Mouse (Mus musculus) frontal cortex, adult 2 months (tissue): ENCODE results near the gene Mfsd7a. TPM values are rescaled to one million over a fixed set of nuclear protein-coding genes. Genes with fewer than 3 reads are reported as not detected.

Experiments
- DNase-seq, 2 experiments: peaks; one replicate each; pipeline ENCODE4 v3.0.0; 2022; ENCODE audit warnings: low spot score in 1 of 2; ENCODE audit errors: extremely low spot score in 1 of 2
- polyA plus RNA-seq: library from polyadenylated mRNA; depleted of rRNA; stranded (reverse); fragments of >200 nt; gene quantifications from 2 replicates; pipeline ENCODE4 v1.2.3, GENCODE M21; 2012; rRNA removed

Gene Mfsd7a
- polyA plus RNA-seq, 1 experiment = 0.98 TPM

DNA sequence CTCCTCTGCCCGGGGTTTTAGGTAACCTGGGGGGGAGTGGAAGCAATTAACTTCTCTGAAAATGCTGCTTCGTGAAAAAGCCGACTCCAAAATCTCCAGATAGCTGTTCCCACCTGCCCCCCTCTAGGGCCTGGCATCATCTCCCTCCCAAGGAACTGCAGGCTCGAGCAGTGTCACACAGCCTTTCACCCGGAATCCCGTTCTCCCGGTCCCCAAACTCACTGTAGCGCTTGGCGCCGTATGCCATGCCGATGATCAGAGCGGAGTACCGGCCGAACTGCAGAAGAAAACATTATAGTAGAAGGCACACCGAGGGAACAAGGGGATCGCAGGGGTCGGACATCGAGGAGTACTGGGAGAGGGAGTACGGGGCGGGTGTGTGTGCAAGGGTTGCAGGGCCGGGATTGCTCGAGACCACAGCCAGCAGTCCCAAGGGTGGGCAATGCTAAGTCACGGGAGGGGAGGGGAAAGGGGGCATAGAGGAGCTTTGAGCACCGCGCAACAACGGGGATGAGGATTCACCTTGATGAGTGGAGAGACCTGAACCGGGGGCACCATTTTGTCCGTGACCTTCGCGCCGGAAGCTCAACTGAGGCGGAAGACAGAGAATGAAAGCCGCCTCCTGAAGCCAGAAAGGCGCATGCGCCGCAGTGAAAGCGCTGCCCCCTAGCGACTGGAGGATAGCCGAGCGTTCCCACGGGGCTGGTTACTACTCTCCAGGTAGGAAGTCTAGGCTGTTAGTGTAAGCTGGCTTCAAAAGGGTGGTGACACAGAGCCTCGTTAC is 14.7 kb downstream of the Mfsd7a start, which contains the start of gene Atp5k:
Gene Atp5k, minus strand, starts transcription at position 645 of the 784 bp plus-strand sequence.
- peak; percentile 88 to 98 for DNase-seq

DNA sequence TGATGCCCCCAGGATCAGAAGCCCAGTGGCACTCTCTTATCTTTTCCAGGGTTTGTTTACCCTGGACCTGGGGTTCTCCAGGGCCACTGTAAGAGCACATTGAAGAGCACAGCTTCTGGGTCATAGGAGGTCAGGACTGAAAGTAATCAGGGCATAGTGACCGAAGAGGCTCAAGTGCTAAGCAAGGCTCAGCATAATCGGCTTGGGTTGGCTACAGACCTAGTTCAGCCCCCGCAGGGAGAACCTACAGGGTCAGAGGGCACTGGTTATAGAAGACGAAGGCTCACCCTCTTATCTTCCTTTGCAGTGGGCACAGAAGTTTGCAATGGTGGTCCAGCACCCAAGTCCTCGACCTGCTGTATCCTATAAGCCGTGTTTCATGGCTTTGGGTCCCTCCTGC is 17.5 kb downstream of the Mfsd7a start:
- DNase-seq = no peak

DNA sequence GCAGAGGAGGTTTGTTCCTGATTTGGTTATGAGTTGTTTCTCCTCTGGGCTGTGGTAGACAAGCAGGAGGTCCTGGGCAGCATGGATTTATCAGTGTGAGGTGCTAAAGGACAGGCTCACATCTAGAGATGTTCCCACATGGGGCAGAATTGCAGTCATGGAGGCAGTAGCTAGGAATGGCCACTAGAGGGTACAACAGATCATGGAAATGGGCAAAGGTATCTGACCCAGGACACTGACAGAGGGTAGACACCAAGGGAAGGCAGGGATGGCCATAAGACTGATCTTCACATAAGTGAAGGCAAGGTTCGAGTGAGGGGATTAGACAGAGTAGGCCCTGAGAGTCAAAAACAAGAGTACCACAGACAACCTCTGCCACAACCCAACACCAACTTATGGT is 21.5 kb downstream of the Mfsd7a start:
- DNase-seq = peak in 1 of 2 experiments; percentile 75

DNA sequence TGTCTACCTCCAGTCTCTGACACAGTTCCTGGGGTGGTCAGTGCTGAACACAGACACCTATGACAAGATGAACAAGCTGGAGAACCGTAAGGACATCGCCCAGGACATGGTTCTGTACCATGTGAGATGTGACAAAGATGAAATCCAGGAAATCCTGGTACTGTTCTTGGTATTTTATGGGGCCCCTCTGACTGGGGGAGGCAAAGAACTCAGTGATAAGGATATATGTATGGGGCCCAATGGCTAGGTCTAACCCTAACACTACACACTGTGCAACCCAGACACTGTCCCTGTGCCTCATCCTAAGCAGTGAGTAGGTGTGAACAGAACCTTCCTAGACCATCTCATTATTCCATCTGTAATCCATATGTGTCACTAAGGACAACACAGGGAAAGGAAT is 25.3 kb downstream of the Mfsd7a start:
- no peak for DNase-seq

DNA sequence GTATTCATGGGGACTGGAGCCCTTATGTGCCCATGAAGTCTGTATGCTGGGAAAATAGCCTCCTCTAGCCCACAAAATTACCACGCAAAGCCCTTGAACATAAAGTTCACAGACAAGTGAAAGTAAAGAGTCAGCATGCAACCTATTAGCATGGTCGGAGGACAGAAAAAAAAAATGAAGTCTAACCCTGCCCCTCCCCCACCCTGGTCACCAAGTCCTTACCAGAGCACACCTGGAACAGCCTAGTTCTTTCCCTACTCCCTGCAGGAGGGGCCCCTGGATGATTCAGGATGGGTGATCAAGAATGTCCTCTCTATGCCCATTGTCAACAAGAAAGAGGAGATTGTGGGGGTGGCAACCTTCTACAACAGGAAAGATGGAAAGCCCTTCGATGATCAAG is 25.9 kb downstream of the Mfsd7a start:
- no peak for DNase-seq

DNA sequence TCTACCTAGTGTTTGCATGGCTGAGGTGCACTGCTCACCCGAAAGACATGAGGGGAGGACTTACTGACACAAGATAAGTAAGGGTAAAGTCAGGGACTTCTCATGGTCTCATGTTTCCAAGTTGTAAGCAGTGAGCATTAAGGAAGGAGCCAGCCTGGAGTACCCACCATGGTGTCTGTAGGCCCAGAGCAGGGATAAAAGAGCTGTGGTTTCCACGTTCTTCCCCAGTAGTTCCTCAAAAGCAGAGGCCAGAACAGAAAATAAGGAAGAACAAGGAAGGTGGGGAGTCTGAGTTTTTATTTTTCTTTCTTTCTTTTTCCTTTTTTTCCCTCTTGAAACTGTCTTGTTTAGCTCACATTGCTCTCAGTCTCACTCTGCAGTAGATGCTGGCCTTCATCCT is 34.0 kb downstream of the Mfsd7a start:
- DNase-seq = no peak

DNA sequence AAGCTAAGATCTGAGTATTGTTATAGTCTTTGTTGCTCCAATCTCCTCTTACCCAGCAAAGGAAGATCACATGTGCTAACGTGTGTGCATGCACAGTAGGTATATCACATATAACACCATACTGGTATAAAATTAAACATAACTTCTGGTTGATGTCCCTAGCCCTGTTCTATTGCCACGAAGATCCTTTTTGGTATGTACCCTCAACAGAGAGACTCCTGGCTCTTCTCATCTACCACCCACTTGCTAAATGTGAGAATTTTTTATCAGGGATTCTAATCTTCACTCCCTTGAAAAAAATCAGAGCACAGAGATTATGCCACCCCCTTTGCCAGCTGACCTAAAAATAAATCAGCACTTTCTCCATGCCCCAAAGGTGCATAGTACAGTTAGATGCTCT is 41.7 kb downstream of the Mfsd7a start:
- DNase-seq = peak in 1 of 2 experiments; percentile 35

DNA sequence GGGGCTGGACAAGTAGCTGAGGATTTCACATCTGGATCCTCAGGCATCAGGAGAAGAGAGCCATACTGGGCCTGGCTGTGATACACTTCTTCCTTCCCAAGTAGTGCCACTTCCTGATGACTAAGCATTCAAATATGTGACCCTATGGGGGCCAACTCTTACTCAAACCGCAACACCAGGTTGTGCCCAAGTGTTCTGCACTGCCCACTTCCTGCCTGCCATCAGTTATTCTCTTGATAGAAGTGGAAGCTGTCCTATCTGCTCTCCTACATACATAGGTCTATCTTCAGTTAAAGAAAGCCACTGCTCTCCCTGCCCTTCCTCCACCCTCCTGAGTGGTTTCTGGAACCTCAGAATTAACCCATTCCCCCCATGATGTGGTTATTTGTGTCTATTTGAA is 43.2 kb downstream of the Mfsd7a start:
- no peak for DNase-seq

DNA sequence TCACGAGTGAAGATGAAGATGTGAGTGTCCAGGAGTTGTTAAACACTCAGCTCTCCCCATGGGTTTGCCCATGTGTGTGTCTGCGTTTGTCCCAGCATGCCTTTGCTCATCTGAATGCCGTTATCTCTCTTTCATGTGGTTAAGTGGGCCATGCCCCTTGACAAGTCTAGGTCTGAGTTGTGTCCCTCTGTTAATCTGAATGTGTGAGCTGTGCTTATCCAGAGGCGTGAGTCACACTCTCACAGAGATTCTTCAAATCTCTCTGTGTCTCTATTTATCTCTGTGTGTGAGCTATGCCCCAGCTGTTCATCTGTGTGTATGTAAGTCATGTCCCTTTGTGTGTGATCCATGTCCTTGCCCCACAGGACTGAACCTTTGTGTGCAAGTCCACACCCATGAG is 45.2 kb downstream of the Mfsd7a start:
- DNase-seq = no peak

Other genes with a start within 250 kb of the Mfsd7a start
- gene Dr1, start 180.0 kb downstream of the Mfsd7a start, polyA plus RNA-seq = 29.3 and 31.8 TPM in 2 replicates
- gene Pigg, start 136.3 kb downstream of the Mfsd7a start, polyA plus RNA-seq = 8.4 and 8.8 TPM in 2 replicates
- 44.5 and 52.1 TPM in 2 replicates for gene Gm42517, start 81.0 kb downstream of the Mfsd7a start, polyA plus RNA-seq
- 0.17 and 0.18 TPM in 2 replicates for gene Pde6b, start 60.5 kb downstream of the Mfsd7a start, polyA plus RNA-seq
- gene Atp5k, start 14.4 kb downstream of the Mfsd7a start, polyA plus RNA-seq = 350 and 364 TPM in 2 replicates
- 19.0 and 20.3 TPM in 2 replicates for gene Pcgf3, start 12.3 kb upstream of the Mfsd7a start, polyA plus RNA-seq
- gene Cplx1, start 101.1 kb upstream of the Mfsd7a start, polyA plus RNA-seq = 398 and 463 TPM in 2 replicates
- gene Gak, start 180.9 kb upstream of the Mfsd7a start, polyA plus RNA-seq = 74.1 and 78.1 TPM in 2 replicates
- gene Tmem175, start 180.9 kb upstream of the Mfsd7a start, polyA plus RNA-seq = 63.1 and 66.6 TPM in 2 replicates
- gene Idua, start 211.4 kb upstream of the Mfsd7a start, polyA plus RNA-seq = 29.2 and 29.7 TPM in 2 replicates
- 52.4 and 59.1 TPM in 2 replicates for gene Dgkq, start 220.8 kb upstream of the Mfsd7a start, polyA plus RNA-seq
- 1.4 and 1.7 TPM in 2 replicates for gene Slc26a1, start 226.7 kb upstream of the Mfsd7a start, polyA plus RNA-seq
- gene Fgfrl1, start 243.5 kb upstream of the Mfsd7a start, polyA plus RNA-seq = 38.9 and 42.3 TPM in 2 replicates